Mouse (Mus musculus) hindbrain, embryonic 16.5 days (tissue): ENCODE data around the gene Galntl6. TPM values are rescaled to one million over a fixed set of nuclear protein-coding genes. Genes with fewer than 3 reads are reported as not detected.

Experiments
- ATAC-seq: fragments of 200-750 bp; cut with Nextera tagmentation; 2 replicates; pipeline ENCODE4 v1.8.0; 2017; ENCODE audit warnings: moderate TSS enrichment, moderate library complexity
- H3K27ac ChIP-seq: fragments of 300-500 bp; sonication (generic); 2 replicates; pipeline ENCODE4 v1.5.1; 2014; ENCODE audit warnings: low read depth, mild to moderate bottlenecking, control low read depth, low read length, moderate library complexity
- H3K27me3 ChIP-seq: fragments of 300-500 bp; sonication (generic); replicated peaks from 2 replicates; pipeline ENCODE4 v1.6.1; 2014; ENCODE audit warnings: low read length; ENCODE audit not compliant: control insufficient read depth, insufficient read depth
- H3K36me3 ChIP-seq: fragments of 300-500 bp; sonication (generic); 2 replicates; pipeline ENCODE4 v1.6.1; 2014; ENCODE audit warnings: mild to moderate bottlenecking, low read length, moderate library complexity, mixed read lengths; ENCODE audit not compliant: control insufficient read depth, insufficient read depth
- H3K4me1 ChIP-seq: fragments of 300-500 bp; sonication (generic); 2 replicates; pipeline ENCODE4 v1.6.1; 2014; ENCODE audit warnings: low read depth, low read length; ENCODE audit not compliant: control insufficient read depth, insufficient read depth
- H3K4me2 ChIP-seq: fragments of 300-500 bp; sonication (generic); 2 replicates; pipeline ENCODE4 v1.6.1; 2014; ENCODE audit warnings: mild to moderate bottlenecking, low read length, control low read depth, moderate library complexity
- H3K4me3 ChIP-seq: fragments of 300-500 bp; sonication (generic); 2 replicates; pipeline ENCODE4 v1.5.1; 2014; ENCODE audit warnings: mild to moderate bottlenecking, low read length, control low read depth, moderate library complexity
- H3K9ac ChIP-seq: fragments of 300-500 bp; sonication (generic); 2 replicates; pipeline ENCODE4 v1.6.1; 2014; ENCODE audit warnings: low read depth, mild to moderate bottlenecking, control low read depth, low read length, moderate library complexity
- H3K9me3 ChIP-seq: fragments of 300-500 bp; sonication (generic); 2 replicates; pipeline ENCODE4 v1.6.1; 2014; ENCODE audit warnings: mild to moderate bottlenecking, low read length, moderate library complexity; ENCODE audit not compliant: control insufficient read depth
- WGBS: fragments of 180-500 bp; shearing (Covaris S2); extraction: QIAGEN DNeasy Blood & Tissue Kit; methylation state at CpG from one replicate; pipeline ENCODE4 v1.1.7; 2014; 5-methylcytosine and 5-hydroxymethylcytosine counted together
- polyA plus RNA-seq: library from polyadenylated mRNA; unstranded; fragments of >200 nt; fragmentation: Nextera tagmentation; extraction: Ambion mirVana; gene quantifications from 2 replicates; pipeline ENCODE4 v1.2.1, GENCODE M21; 2015

Gene Galntl6
- polyA plus RNA-seq, 1 experiment from 2014 or later = 18.6 TPM

DNA sequence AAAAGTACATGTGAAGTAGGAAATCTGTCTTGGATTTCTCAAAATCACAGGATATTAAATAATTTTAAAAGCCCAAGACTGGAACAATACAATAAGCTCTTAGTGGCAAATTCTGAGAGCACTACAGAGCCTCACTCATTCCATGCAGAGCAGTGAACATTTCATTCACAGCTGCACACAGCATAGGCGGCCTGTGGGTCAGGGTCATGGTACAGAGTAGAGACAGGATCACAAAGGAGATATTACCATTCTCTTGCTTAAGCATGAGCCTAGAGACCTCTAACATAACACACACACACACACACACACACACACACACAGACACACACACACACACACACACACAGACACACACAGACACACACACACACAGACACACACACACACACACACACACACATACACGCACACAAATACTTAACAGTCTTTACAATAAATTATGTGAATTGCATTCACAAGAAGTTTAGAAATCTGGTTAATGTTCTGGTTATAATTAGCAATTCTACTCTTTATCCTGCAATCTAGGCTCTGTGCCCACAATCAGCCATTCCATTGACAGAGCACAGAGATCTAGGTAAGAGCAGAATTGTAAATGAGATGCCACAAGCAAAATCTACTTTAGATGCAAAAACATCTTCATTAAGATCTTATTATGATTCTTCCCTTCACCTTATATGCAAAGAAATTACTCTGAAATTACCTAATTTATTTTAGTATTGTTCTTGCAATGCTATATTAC is 653.7 kb downstream of the Galntl6 start:
- Histone ChIP-seq H3K4me3 (no peak overlapping the region), H3K27ac (no peak overlapping the region), H3K9ac (no peak overlapping the region), H3K9me3 (no peaks in the 10 kb centered on the region), H3K4me2 (no peak overlapping the region), H3K36me3 (no peaks in the 10 kb centered on the region), H3K27me3 (no peaks in the 10 kb centered on the region), H3K4me1 (no peaks in the 10 kb centered on the region)
- WGBS = 63% methylated on average over 2 of the region's 2 CpGs
- no peak; the same call in 1 of the 2 replicates for ATAC-seq

DNA sequence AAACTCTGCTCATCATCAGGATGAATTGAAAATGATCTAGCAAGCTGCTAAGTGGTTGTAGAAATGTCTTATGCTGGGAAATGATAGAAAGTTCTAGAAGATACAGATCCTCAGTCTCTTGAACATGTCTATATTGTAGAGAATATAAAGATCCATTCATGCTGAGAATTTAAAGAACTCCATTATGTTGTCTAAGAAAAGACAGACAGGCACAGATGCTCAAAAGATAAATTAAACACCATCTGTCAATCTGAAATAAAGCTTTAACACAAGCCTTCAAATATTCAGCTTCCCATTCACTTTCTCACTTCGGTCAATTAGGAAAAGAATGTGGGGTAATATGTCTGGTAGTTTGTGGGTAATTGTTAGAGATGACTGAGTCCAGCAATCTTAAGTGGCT is 658.8 kb downstream of the Galntl6 start:
- H3K4me2 ChIP-seq = no peak overlapping the region
- no peak overlapping the region for H3K4me3 ChIP-seq
- 30% methylated on average over 1 of the region's 1 CpGs for WGBS
- no peaks in the 10 kb centered on the region for H3K36me3 ChIP-seq
- no peak overlapping the region for H3K27ac ChIP-seq
- no peaks in the 10 kb centered on the region for H3K9me3 ChIP-seq
- ATAC-seq = no peak
- no peaks in the 10 kb centered on the region for H3K27me3 ChIP-seq
- no peaks in the 10 kb centered on the region for H3K4me1 ChIP-seq
- H3K9ac ChIP-seq = no peak overlapping the region

GRCm38 (mm10) chr8:58244830-58245229 is 667.6 kb downstream of the Galntl6 start:
- H3K4me1 ChIP-seq = no peaks in the 10 kb centered on the region
- H3K27ac ChIP-seq = no peak overlapping the region
- no peak overlapping the region for H3K4me2 ChIP-seq
- H3K9me3 ChIP-seq = no peaks in the 10 kb centered on the region
- ATAC-seq = no peak
- 87% methylated on average over 3 of the region's 3 CpGs for WGBS
- no peaks in the 10 kb centered on the region for H3K27me3 ChIP-seq
- H3K36me3 ChIP-seq = no peaks in the 10 kb centered on the region
- no peak overlapping the region for H3K9ac ChIP-seq
- H3K4me3 ChIP-seq = no peak overlapping the region

GRCm38 (mm10) chr8:58234220-58234619 is 678.2 kb downstream of the Galntl6 start:
- H3K4me1 ChIP-seq = no peaks in the 10 kb centered on the region
- ATAC-seq = no peak
- no peaks in the 10 kb centered on the region for H3K27me3 ChIP-seq
- H3K9me3 ChIP-seq = no peaks in the 10 kb centered on the region; the same call in 1 of the 2 replicates
- no peaks in the 10 kb centered on the region for H3K36me3 ChIP-seq
- no peak overlapping the region for H3K4me2 ChIP-seq
- H3K27ac ChIP-seq = no peak overlapping the region
- no peak overlapping the region for H3K4me3 ChIP-seq
- WGBS = 26% methylated on average over 2 of the region's 2 CpGs
- no peak overlapping the region for H3K9ac ChIP-seq

GRCm38 (mm10) chr8:58228725-58229124 is 683.7 kb downstream of the Galntl6 start:
- no peaks in the 10 kb centered on the region; the same call in 1 of the 2 replicates for H3K9me3 ChIP-seq
- H3K4me1 ChIP-seq = no peaks in the 10 kb centered on the region
- ATAC-seq = no peak
- H3K9ac ChIP-seq = no peak overlapping the region
- no peaks in the 10 kb centered on the region for H3K27me3 ChIP-seq
- no peaks in the 10 kb centered on the region for H3K36me3 ChIP-seq
- H3K4me2 ChIP-seq = no peak overlapping the region
- no peak overlapping the region for H3K4me3 ChIP-seq
- 91% methylated on average over 1 of the region's 1 CpGs for WGBS
- no peak overlapping the region for H3K27ac ChIP-seq

- peak; percentile 60; the same call in 1 of the 2 replicates for ATAC-seq
Measured at GRCm38 (mm10) chr8:58217885-58218284, 694.6 kb downstream of the Galntl6 start.

DNA sequence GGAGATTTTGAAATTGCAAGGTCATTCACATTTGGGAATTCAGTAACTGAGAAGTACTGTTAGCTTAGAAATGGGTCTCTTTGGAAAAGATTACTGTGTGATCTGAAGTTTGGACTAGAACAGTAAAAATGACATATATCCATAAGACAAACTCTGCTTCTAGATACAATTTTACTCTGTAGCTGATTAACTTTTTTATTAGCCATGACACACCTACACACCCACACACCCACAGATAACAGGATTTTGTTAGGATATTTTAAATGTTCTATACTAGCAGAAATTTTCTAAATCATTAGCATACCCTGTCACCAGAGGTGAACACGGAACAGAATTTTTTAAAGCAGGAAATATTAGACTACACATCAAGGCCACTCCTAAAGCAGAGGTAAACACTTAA is 722.7 kb downstream of the Galntl6 start:
- H3K9ac ChIP-seq = no peak overlapping the region
- ATAC-seq = no peak
- no peak overlapping the region for H3K4me3 ChIP-seq
- WGBS = 93% methylated on average over 1 of the region's 1 CpGs
- H3K27me3 ChIP-seq = no peaks in the 10 kb centered on the region
- H3K36me3 ChIP-seq = no peaks in the 10 kb centered on the region
- no peaks in the 10 kb centered on the region for H3K4me1 ChIP-seq
- H3K9me3 ChIP-seq = no peaks in the 10 kb centered on the region
- H3K4me2 ChIP-seq = no peak overlapping the region
- no peak overlapping the region for H3K27ac ChIP-seq

More at GRCm38 (mm10) chr8:58217885-58218284, 694.6 kb downstream of the Galntl6 start:
- 58% methylated on average over 8 of the region's 8 CpGs for WGBS
- H3K36me3 ChIP-seq = no peaks in the 10 kb centered on the region
- no peaks in the 10 kb centered on the region for H3K9me3 ChIP-seq
- H3K27me3 ChIP-seq = no peaks in the 10 kb centered on the region
- no peak overlapping the region for H3K4me2 ChIP-seq
- H3K4me1 ChIP-seq = no peaks in the 10 kb centered on the region
- H3K4me3 ChIP-seq = no peak overlapping the region
- H3K27ac ChIP-seq = no peak overlapping the region
- no peak overlapping the region for H3K9ac ChIP-seq

GRCm38 (mm10) chr8:58146961-58147360 is 765.5 kb downstream of the Galntl6 start:
- 0 out of 2 replicates have a peak, but pooled peaks have one; percentile 56 for ATAC-seq
- WGBS = 21% methylated on average over 1 of the region's 1 CpGs

GRCm38 (mm10) chr8:58086733-58087132 is 825.7 kb downstream of the Galntl6 start:
- H3K4me3 ChIP-seq = no peak overlapping the region
- 75% methylated on average over 4 of the region's 4 CpGs for WGBS

More at GRCm38 (mm10) chr8:58146961-58147360, 765.5 kb downstream of the Galntl6 start:
- Histone ChIP-seq H3K4me2 (no peak overlapping the region), H3K27me3 (no peaks in the 10 kb centered on the region), H3K9me3 (no peaks in the 10 kb centered on the region), H3K27ac (no peak overlapping the region), H3K4me1 (no peaks in the 10 kb centered on the region), H3K4me3 (no peak overlapping the region), H3K36me3 (no peaks in the 10 kb centered on the region), H3K9ac (no peak overlapping the region)

More at GRCm38 (mm10) chr8:58086733-58087132, 825.7 kb downstream of the Galntl6 start:
- H3K4me1 ChIP-seq = no peaks in the 10 kb centered on the region
- H3K36me3 ChIP-seq = no peaks in the 10 kb centered on the region
- no peaks in the 10 kb centered on the region for H3K9me3 ChIP-seq
- H3K4me2 ChIP-seq = no peak overlapping the region
- no peak overlapping the region for H3K9ac ChIP-seq
- H3K27ac ChIP-seq = no peak overlapping the region
- no peak for ATAC-seq
- no peaks in the 10 kb centered on the region for H3K27me3 ChIP-seq
